Mouse (Mus musculus) frontal cortex, postnatal 36 days (tissue): Measurements from ENCODE around the gene Antxr2.

Experiments used
- DNase-seq, 2 experiments: peaks; one replicate each; pipeline ENCODE4 v3.0.0; 2022; ENCODE audit warnings: low spot score in 2 of 2

Antxr2 gene

DNA sequence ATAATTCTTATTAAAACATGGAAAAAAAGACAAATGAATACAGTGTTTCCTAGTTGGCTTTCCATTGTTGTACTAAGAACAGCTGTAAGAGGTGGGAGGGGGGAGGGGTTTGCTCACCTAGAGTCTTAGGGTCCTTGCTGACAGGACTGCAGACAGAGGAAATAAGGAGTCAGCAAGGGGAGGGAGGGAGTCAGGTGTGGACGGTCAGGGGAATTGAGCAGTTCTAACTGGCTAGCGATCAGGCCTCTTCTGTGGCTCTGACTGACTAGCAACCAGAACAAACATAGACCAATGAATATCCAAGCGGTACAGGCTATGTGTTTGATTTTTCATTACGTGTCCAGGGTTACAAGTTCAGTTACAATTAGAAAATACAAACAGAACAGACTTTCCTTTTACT, 35.0 kb downstream of the Antxr2 start:
- no peak for DNase-seq

DNA sequence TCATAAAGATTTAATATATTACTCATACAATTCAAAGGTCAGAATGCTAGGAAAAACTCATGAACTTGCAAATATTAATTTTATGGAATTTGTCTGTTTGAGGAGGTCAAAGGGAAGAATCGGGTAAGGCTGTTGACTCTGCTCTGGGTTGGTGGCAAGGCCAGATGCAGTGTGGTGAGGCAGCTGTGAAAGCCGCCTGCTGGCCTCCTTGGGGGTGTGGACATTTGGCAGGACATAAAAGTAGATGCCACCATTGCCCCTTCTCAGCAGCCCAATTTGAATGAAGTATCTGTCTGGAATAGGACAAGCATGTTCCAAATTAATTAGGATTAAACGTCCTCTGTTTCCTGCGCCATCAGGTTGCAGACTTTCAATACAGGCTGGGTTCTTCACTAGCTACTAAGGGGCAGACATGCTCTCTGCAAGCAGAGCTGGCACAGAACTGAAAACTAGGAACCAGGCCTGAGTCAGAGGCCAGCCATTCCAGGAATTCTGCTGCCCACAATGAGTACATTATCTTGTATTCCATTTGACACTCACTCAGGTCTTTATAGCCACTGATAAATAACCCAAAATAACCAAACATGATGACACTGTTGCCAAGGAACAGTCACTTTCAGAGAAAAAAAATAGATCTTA, 44.1 kb downstream of the Antxr2 start:
- no peak for DNase-seq

DNA sequence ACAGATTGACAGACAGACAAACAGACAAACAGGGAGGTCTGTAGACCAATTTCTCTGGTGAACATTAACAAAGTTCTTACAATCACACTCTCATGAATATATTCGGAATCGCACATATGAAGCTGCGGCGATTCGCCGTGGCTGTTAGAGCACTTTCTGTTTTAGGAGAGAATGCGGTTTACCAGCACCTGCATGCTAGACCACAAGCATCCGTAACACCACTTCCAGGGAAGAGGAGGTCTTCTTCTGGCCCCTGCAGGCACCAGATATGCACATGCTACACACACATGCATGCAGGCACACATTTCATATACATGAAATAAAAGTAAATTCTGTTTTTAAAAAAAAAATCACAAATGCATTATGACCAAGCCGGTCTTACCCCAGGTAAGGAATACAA, 47.5 kb downstream of the Antxr2 start:
- DNase-seq = no peak

DNA sequence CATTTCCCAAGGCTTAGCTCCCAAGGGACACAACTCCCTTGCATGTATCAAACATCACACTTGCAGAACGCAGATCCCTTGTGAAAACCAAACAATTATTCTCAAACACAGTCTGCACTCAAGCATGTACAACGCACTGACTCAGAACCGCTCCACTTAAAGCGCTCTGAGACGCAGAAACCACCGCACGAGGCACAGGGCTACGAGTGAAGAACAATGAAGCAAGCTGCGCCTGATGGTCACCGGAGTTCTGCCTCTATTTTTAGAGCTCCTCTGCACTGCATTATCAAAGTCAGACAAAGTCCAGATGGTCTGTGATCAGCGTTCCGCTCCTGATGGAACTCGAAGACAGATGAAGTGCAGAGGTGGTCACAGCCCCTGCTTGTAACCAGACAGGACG, 50.4 kb downstream of the Antxr2 start:
- peak in 1 of 2 experiments; percentile 6 for DNase-seq

DNA sequence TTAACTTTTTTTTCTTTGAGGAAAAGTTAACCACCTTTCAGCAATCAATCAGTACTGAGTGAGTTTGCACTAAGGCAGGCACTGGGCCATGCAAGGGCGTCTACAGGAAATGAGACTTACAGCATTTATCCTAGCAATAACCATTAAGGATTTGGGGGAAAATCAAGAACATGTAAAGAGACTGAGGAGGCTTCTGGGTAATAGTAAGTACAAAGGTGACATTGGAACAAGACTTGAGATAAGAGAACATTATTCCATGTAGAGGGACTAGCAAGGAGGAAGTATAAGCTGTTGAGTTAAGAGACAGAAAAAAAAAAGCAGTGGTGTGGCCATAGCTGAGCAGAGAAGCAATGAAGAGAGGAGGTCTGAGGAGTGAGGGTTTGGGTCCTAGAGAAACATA, 57.5 kb downstream of the Antxr2 start:
- no peak for DNase-seq

DNA sequence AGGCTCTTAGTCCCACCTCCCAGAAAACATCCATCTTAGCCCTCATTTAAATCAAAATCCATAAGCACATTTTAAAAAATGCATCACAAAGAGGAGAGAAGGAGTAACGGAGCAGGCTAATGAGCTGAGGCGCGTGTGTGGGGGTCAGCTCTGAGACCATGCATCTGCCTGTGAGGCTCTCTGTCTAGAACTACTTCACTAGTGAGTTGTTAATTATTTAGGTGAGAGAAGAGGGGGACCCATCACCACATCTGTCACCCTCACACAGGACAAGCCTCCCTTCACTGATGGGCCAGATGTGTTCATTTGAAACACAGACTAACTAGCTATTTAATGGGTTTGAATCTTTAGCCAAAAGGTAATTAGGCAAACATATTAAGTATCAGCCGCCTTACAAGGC, 58.8 kb downstream of the Antxr2 start:
- no peak for DNase-seq

DNA sequence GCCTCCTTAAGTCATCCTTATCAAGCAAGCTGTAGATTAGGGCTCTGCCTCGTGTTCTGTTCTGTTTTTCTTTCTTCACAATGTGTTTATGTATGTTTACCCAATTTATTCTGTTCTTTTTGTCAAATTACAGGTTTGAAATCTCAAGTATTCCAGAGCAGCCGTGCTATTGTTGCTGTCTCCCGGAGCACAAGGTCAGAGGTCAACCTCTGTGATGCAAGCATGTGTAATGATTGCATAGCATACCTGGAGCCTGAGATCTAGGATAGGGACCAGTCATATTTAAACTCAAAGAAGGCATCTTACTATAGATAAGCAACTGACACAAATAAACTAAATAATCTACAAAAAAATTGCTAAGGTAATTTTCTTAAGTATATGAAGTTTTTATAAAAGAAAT, 59.6 kb downstream of the Antxr2 start:
- DNase-seq = no peak

DNA sequence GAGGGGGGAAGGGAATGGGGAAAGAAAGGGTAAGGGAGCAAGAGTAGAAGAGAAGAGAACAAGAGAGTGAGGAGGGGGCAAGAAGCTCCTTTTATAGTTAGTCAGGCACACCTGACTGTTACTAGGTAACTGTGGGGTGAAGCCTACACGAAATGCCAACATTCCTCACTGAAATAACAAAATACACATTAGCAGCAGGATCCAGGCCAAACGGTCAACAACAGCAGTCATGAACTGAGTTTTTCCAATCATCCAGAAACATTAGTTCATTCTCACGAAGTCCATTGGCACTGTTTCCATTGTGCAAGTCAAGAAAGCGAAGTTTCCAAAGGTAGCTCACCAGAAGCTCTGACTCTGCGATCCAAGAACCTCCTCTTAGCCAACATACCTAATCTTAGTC, 63.8 kb downstream of the Antxr2 start:
- DNase-seq = no peak

DNA sequence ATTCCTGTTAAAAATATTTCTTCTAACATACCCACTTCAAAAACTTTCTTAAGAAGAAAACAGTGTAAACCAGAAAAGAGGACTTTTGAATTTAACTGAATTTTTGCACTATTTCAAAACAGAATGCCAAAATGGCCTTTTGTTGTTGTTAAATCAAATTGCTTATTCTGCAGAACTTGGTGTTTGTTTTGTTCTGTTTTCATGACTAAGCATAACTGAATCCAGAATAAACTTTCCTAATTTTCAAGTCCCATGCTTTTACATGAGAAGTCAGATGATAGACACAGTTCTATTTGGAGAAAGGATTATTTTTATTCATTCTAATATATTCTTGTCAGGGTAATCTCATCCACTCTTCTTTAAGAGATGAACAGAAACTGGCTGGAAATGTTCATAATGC, 64.7 kb downstream of the Antxr2 start:
- DNase-seq = no peak

DNA sequence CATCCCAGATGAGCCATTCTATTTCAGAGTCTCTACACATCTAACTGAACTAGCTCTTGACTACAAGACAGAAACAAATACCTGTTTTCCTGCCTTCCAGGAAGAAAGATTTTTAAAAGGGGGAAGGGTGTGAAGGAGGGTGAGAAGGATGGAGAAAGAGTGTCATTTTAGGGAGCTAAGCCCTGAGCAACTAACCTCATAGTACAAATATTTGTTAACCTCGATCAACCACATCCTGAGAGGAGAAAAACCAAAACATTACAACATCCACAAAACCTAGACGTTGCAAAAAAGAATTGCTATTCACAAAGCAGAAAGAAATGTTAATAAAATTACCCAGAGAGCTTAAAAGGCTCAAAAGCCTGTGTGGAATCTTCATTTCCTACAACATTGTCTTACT, 66.4 kb downstream of the Antxr2 start:
- no peak for DNase-seq

DNA sequence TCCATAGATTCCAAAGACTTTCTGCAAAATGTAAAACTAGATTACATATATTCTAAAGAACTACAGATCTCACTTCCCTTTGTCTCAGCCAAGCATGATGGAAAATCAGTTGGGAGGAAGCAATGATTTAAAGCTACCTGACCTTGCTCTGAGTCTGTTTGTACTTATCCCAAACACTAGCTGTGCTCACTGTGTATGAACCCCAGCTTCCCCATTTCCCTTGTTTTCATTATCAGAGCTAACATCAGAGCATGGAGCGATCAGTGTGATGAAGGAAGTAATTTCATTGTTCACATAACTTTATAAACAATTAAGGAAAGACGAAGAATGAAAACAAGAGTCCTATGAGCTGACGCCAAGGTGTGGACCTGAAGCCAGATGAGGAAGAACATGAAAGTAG, 68.3 kb downstream of the Antxr2 start:
- DNase-seq = no peak

DNA sequence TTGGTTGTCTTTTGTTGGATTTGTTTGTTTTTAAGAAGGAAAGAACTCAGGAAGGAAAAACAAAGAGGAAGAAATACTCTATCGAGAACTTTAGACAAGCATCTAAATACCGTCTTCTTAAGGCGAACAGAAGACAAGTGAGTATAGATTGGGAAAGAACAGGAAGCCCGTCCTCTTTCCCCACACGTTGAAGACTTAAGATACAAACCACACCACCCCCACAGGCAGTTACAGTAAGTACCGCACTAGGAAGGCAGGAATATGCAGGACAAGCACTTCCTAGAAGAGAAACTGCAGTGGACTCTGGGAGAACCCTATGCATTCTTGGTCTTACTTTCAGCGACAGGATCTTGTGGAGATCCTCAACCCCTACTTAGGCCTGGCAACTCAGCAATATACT, 69.1 kb downstream of the Antxr2 start:
- DNase-seq = no peak

DNA sequence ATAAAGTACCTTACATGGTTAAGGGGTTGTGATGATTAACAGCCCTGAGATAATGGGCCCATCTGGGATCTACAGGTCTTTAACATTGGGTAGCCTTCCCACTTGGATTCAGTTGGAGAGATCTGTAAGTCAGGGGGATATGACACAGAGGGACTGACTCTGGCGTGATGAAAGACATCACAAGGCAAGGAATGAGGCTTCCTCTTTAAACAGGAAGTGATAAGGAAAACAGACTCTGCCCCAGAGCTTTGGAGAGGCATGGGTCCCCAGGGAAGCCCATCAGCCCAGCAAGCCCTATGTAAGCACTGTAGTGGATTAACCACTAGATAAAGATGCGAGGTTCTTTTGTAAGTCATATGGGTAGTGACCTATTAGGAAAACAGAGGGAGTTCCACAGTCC, 71.2 kb downstream of the Antxr2 start:
- no peak for DNase-seq

DNA sequence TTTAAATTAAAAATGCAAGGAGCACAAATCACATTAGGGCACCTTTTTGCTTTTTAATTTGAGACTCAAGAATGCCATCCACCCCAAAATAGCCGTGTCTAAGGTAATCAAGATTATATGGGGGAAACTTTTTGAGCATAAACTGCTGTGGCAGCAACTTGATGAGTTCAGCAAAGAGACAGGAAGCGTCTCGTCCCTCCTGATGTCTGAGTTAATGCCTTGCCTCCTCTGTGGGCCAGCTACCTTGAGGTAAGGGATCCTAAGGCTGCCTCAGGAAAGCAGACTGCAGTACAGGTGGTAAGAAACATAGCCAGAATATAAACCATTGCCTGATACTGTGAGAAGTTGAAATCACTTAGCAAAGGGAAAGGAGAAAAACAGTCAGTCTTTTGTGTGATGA, 71.8 kb downstream of the Antxr2 start:
- no peak for DNase-seq

DNA sequence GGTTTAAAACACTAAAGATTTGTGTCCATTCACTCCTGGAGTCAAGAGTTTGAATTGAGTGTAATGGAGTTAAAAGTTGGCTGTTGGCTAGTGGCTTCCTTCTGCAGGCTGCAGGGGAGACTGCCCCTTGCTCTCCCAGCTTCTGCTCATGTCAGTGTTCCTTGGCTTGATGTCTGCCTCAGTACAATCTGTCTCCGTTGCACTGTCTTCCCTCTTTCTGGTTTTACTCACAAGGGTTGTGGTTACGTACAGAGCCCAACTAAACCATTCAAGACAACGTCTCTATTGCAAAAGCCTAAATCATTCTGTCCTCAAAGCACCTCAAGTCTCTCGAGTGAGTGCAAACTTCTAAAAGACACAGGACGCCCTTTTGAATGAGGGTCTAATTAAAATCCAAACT, 73.3 kb downstream of the Antxr2 start:
- DNase-seq = no peak

DNA sequence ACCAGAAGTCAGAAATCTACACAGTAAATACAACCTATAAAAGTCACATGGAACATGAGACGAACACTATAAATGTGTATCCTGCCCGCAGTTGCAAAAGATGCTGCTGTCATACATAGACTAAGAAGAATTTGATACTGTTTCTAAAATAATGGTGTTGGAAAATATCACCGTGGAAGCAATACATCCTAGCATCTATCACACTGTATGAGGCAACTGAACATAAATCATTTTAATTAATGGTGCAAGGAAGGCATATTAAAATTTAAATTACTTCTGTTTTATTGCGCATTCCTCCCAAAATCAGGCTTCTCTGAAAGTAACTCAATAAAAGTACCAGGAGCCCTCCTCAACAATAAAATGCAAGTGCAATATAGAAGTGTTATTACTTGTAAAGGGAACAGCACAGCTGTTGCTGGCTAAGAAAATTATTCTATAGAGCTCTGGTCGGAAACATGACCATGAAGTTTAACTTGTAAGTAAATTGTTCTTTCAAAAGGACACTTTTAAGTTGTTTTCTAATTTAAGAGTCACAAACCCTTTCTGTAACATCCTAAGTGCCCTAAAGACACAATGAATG, 76.6 kb downstream of the Antxr2 start:
- DNase-seq = no peak

DNA sequence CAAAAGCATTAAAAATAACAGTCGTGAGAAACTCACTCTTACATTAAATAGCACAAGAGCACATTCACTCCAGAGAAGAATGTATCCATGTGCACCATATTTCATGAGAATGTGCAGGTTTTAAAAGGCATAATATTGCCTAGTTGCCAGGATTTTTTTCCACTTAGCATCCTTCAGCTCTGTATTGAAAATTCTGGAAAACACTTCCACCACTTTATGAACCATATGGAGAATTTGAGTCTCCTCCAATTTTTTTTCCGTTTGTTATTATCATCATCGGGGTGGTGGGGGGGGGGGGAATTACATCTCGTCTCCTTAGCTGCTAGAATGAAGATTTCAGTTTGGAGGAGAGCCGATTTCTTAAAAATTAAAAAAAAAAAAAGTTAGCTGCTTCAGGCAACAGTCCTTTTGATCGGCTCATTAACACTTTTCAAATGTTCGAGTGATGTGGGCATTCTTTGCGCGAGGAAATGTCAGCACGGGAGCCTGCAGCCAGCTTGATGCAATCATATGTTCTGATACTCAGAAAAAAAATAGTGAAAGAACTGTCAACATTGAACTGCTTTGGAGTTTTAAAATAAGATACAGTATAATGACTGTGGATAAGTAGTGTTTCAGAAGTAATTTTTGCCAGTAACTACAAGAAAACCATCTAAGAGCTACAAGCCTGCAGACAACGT, 77.5 kb downstream of the Antxr2 start:
- DNase-seq = peak; percentile 12 to 16

DNA sequence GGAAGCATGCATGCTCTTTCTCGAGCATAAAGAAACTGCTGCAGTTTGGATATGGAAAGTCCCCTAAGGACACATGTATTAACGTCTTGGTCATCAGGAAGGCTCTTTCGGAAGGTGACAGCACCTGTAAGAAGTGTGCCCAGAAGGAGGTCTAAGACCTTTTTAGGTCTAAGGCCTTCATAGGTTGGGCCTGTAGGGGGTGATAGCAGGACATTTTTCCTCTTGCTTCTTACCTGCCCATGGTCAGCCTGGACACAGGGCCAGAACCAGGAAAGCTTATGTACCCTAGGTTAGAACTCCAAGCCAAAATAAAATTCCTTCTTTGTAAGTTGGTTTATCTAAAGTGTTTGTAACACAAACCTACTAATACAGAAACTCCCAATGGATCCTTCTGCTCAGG, 83.6 kb downstream of the Antxr2 start:
- no peak for DNase-seq

DNA sequence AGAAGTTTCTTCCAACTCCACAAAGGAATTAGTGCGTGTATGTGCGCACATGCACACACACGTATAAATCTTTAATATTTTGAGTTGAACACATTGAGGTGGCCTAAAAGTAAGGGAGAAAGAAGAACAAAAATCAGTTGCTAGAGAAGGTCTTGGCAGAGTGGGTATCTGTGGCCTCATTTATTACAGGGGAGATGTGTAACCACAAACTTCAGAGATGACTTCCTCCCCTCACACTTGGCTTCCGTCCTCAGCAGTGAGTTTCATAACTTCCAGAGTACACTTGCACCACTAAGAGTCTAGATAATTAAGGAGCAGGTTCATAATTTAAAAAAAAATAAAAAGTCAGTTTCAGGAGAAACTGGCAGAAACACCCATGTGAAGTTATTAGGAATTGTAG, 84.6 kb downstream of the Antxr2 start:
- DNase-seq = no peak

DNA sequence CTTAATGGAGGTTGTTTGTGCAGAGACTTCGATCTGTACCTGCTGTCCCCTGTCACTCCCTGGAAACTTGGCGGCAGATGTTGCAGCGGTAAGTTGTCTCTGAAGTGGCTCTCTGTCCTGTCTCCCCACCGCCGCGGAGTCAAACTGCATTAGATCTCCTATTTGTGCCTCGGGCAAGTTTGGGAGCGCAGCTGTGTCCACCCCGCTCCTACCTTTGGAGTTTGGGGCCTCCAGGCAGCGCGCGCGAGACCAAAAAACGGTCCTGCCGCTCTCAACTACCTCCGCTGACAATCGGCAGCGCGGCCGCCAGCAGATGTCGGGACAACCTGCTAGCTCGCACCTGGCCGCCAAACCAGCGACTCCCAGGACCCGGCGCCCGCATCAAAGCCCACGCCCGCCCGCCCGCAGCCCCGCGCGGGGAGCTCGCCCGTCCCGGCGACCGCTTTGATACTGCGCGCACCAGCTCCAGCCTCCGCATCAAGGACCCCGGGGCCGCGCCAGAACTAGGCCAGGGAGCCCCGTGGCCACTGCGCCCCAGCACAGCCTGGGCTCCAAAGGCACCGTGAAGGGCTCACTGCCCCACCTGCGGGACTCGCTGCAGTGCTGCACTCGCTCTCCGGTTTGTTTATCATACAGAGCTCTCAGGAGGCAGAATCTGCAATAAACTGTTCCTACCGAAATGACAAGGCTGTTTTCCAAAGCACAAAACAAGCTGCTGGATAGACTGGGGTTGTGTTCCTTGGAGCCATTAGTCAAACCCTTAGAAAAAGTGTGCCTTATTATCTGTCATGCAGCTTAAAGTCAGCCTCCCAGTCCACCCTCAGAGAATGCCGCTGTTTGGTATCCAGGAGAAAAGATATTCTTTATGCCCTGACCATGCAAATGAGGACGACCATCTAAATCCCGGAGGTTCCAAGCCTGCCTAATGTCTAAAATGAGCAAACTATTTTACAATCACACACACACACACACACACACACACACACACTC, 95.4 kb downstream of the Antxr2 start:
- DNase-seq = peak; percentile 36 to 48

DNA sequence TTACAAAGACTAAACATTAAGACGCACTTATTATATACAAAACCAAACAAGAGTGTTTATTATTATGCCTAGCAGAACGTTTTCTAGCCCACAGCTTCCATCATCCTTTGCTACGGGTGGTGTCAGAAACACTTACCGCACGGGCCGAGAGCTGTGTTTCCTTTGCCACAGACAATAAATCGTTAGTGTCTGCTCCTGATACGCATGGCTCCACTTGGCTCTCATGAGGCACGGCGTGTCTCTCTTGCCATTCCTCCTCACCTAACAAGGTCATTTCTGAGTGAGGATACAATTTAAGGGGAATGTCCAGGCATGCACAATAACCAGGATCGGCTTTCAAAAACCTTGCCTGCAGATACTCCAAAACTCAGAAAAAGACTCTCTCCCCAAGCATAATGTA, 113.2 kb downstream of the Antxr2 start:
- DNase-seq = no peak

DNA sequence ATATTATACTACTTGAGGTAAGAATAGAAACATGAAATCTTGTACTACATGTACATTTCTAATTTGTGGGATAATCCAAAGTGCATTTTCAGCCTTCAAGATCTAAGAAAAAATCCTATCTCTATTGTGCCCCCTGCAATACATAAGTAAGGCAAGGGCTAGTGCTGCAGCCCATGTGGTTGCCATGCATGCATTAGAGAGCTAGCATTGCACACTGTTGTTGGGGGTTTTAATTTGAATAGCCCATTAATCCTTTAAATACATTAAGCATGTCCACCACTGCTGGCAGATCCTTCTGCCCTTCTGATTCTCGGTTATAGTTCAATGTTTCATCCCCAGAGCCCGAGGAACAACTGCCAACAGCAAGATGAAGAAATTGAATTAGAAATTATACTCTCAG, 116.0 kb downstream of the Antxr2 start:
- no peak for DNase-seq
